Mouse (Mus musculus) adrenal gland, adult 2 months (tissue): Measurements from ENCODE around the gene Cep57l1. TPM values are rescaled to one million over a fixed set of nuclear protein-coding genes. Genes with fewer than 3 reads are reported as not detected.
"Not testable (repeated sequence)": the region's sequence is repeated elsewhere in the genome, so short reads cannot be mapped to it uniquely, and the experiment has no call there.

Experiments used
- DNase-seq: peaks from one replicate; pipeline ENCODE4 v3.0.0; 2021
- long read RNA-seq: library from polyadenylated mRNA; stranded (forward); transcript quantifications from one replicate; pipeline ENCODE4 v2.0.0, GENCODE M21; 2021
- polyA plus RNA-seq: library from polyadenylated mRNA; depleted of rRNA; stranded (reverse); fragments of >200 nt; gene quantifications from 2 replicates; pipeline ENCODE4 v1.2.3, GENCODE M21; 2012; rRNA removed
- total RNA-seq, 2 experiments: library from RNA; stranded (reverse); gene quantifications; 2 replicates each; pipeline ENCODE4 v1.2.3; 2021

Cep57l1 gene
- total RNA-seq = 1 to 10 TPM; 4.5 to 7.2 TPM
- 0.22 and 0.41 TPM in 2 replicates for polyA plus RNA-seq
- long read RNA-seq, partial matches to known transcripts = 2 of 4 reads
- long read RNA-seq, other reads (novel, unspliced or antisense) = 1 of 4 reads

DNA sequence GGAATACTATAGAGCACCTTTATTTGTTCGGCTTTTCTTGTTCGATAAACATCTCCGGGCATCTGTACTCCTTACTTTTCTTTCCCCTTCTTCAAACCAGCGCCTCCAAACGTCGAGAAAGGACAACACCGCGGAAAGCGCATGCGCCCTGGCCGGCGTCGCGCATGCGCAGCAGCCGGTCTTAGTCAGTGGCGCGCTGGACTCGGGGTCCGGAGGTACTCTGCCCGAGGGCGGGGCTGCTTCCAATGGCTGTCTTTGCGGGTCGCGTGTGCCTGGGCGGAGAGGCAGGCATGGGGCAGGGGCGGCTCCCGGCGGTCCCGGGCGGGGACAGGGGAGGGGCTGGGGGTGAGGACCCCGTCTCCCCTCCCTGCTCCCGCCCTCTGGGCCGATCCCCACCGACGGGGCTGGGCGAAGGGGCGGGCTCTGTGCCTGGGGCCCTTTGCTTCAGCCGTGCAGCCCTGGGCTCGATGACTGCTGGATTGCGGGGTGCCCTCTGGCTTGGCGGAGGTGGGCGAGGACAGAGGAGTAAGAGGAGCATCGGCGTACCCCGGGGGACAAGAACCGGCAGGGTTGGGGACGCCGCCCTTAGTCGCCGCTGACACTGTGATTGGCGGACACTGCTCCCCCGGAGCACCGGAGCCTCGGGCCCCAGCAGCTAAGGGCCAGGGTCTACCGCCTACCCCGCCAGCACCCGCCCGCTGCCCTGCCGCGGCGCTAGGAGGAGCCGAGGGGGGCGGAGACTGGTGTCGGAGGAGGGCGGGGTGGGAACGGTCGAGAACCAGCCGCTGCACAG is at the start of gene Cep57l1, which contains the start of gene Sesn1:
Gene Cep57l1 (minus strand): TSS at position 101 of the 793 bp plus-strand sequence.
Gene Sesn1 (plus strand): TSS at position 165 of the 793 bp plus-strand sequence.
- DNase-seq = peak; percentile 97

DNA sequence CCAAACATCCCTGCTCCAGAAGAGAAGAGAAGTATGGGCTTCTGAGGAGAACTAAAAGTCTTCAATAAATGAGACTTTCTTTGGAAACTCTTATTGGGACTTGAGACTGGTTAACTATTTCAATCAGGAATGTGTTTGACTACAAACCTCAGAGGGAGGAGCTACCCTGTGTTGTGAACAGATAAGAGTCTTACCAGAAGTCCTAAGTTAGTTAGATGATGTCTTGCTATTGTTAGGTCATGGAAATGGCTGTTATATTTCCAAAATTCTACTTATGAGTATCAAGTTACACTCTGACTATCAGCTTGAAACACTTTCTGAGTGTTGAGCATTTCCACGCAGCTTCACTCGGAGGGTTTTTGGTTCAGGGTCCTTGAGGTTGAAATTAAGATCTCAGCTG is 39.0 kb upstream of the Cep57l1 start:
- DNase-seq = no peak

- DNase-seq = no peak
Measured at GRCm38 (mm10) chr10:41847737-41848136, 38.1 kb upstream of the Cep57l1 start.

GRCm38 (mm10) chr10:41838911-41839310 is 29.2 kb upstream of the Cep57l1 start:
- DNase-seq = no peak

- DNase-seq = no peak
Measured at GRCm38 (mm10) chr10:41834131-41834530, 24.5 kb upstream of the Cep57l1 start.

GRCm38 (mm10) chr10:41832191-41832590 is 22.5 kb upstream of the Cep57l1 start:
- peak; percentile 21 for DNase-seq

DNA sequence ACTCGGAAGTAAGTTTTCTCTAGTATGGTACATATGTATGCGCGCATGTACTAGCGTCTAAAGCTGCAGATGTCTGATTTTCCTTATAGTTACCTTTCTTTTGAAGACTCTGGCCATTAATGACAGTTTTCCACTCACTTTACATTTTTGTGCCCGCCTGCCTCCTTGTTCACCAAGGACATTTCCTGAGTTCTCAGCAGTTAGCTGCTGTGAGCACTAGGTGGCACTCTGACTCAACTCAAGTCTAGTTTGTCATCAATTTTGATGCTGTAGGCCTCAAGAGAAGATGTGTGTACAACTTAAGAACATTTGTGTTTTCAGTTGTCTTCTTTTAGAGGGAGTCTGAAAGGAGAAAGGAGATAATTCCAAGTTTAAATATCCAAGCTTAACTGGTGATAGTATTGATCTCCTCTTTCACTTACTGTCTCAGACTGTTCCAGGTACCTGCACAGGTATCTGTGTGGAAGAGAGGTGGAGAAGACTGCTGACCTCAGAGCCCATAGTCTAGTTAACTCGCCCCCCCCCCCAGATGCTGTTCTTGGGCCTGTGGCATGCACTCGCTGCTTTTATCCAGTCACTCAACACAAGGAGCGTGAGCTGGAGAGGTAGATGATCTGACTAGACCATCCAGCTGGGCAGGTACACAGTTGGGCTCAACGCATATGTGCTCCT is 21.3 kb upstream of the Cep57l1 start:
- DNase-seq = peak; percentile 62

DNA sequence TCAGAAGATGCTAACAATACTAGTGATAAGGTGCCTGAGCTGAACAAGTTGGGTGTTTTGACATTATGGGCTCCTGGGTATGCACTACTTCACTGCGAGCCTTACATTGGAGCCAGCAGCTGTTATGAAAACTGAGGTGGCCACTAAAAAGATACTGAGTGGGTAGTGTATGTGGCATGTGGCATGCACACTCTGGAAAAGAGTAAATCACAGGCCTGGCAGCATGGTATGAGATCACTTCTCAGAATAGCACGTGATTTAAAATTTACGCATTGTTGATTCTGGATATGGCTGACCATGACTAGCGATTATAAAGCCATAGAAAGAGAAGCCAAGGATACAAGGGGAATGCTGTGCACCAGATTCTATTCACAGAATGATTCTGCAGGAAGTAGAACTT is 20.8 kb upstream of the Cep57l1 start:
- no peak for DNase-seq

DNA sequence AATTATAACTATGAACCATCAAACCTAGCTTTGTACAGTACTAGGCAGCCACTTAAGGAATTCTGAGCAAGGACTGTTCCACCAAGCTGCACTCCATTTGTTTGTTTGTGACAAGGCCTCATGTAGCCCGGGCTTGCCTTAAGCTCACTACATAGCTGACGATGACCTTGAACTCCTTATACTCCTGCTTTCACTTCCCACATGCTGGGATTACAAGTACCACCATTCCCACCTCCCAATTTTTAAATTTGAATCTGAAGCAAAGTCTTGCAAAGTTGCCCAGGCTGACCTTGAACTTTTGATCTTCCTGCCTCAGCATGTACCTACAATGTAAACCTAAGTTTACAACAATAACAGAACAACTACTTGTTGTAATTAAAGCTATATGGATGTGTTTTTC is 20.3 kb upstream of the Cep57l1 start:
- DNase-seq = no peak

- DNase-seq = no peak
Measured at GRCm38 (mm10) chr10:41829191-41829590, 19.5 kb upstream of the Cep57l1 start.

- DNase-seq = no peak
Measured at GRCm38 (mm10) chr10:41827784-41828183, 18.1 kb upstream of the Cep57l1 start.

DNA sequence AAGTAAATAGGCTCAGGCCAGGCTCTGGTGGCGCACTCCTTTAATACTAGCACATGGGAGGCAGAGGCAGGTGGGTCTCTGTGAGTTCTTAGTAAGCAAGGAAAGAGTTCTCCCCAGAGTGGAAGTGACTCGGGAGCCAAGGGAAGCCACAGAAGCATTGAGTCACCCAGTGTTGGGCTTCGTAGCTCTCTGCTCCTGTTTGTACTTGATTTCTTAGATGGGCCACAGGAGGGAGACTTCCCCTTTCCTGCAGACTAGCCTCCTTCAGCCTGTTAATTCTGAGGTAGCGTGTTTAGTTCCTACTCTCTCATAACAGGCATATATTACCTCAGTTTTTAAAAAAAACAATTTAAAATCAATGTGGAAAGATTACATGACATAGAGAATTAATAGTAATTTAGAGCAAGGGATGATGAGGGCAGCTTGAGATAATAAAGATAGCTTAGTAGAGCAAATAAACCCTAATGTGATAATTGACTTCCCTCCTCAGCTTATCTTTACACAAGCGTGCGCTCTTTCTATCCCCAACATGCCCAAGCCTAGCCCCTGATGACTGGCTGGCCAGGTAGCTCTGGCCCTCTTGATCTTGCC is 16.9 kb upstream of the Cep57l1 start:
- DNase-seq = no peak

GRCm38 (mm10) chr10:41825996-41826395 is 16.3 kb upstream of the Cep57l1 start:
- no peak for DNase-seq

- no peak for DNase-seq
Measured at GRCm38 (mm10) chr10:41825041-41825440, 15.4 kb upstream of the Cep57l1 start.

DNA sequence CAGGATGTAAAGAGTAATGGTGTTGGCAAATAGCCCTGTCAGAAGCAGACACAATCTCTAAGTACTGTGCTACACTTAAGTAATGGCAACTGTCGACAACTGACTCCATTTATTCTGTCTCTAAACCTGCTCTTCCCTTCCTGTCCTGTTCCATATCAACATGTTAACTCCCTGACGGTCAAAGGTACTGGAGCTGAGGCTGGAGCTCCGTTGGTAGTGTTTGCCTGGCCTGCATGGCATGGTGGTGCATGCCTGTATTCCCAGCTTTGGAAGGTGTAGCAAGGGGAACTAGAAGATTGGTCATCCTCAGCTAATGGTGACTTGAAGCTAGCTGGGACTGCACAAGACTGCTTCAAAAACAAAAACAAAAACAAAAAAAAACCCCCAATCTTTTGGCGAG is 14.2 kb upstream of the Cep57l1 start:
- DNase-seq = no peak

DNA sequence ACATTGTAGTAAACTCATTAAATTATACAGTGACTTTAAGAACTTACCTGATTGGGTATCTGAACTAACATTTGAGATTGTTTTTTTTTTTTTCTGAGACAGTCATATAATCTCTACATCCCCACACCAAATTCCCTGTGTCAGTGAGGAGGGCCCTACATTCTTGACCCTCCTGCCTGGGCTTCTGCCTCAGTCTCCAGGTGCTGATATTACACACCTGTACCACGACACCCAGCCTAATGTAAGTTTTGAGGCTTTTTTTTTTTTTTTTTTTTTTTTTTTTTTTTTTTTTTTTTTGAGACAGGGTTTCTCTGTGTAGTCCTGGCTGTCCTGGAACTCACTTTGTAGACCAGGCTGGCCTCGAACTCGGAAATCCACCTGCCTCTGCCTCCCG is 13.6 kb upstream of the Cep57l1 start:
- not testable (repeated sequence) for DNase-seq

DNA sequence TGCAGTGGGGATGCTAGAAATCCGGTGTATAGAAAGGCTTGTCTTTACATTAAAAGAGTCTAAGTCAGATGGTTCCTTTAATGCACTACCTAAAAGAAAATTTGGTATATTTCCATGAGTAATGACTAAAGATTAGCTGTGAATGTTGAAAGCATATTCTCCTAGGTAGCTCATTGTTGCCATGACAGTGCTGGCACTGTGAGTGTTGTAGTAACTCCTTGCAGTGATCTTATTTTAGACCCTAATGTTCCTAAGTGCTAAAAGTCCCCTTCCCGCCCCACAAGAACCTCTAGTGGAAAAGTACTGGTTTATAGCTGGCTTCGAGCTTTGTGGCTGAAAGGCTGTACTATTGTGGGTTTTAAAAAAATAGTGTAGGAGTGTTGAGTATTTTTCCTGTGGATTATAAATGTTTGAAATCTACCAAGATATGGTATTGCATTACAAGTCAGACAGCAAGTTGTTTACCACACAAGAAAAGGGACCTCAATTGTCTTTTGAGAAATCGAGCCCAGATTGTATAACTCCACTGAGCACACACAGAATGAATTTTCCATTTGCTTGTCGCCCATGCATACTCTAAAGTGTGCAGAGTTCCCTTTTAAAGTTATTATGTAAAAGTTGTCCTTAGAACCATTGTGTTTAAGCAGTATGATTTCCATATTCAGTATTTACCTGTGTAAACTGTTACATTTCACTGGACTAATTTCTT is 13.1 kb upstream of the Cep57l1 start:
- no peak for DNase-seq

DNA sequence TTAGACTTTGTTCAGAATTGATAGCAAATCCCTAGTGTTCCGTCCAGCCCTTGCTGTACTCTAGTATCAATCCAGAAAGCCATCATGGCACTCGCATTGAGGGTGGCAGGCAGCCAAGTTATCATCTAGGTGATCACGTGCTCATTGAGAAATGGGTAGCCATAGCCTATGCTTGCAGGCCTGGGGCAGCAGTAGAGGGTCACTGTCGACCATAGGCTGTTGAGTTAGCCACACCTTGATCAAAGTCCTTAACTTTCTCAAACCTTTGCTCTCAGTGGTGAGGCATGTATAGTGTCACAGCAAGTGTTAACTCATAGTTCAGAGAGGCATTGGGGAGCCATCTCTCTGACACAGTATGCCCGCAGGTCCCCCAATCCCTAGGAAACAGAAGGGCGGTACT is 11.5 kb upstream of the Cep57l1 start:
- DNase-seq = no peak

GRCm38 (mm10) chr10:41820401-41820800 is 10.7 kb upstream of the Cep57l1 start:
- DNase-seq = no peak

- no peak for DNase-seq
Measured at GRCm38 (mm10) chr10:41819307-41819706, 9.6 kb upstream of the Cep57l1 start.

GRCm38 (mm10) chr10:41818733-41819070 is 9.0 kb upstream of the Cep57l1 start:
- not testable (repeated sequence) for DNase-seq

GRCm38 (mm10) chr10:41818036-41818732 is 8.5 kb upstream of the Cep57l1 start:
- no peak for DNase-seq
